Mouse (Mus musculus) ovary, postnatal 10 days (tissue): ENCODE results near the gene Tbc1d13.
A peak's percentile ranks its signal among the peaks of the same experiment; 100 is the strongest.
"Not testable (repeated sequence)": the region's sequence is repeated elsewhere in the genome, so short reads cannot be mapped to it uniquely, and the experiment has no call there.

ENCODE experiments used
- DNase-seq: peaks from one replicate; pipeline ENCODE4 v3.0.0; 2022; ENCODE audit warnings: low spot score

Gene Tbc1d13

DNA sequence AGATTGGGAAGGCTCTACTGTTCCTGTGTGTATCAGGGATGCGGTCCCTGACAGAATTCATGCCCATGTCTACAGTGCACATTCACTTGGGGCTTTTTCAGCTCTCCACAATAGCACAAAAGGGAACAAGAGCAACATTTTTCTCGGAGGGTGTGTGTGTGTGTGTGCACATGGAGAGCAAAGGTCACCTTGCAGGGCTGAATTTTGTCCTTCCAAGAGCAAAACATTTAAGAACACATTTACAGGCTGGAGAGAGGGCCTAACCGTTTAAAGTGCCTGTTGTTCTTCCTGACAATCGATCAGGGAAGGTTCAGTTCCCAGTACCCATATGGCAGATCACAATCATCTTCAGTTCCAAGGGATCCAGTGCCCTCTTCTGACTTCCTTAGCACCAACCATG lies 3.4 kb upstream of the Tbc1d13 start:
- no peak for DNase-seq

DNA sequence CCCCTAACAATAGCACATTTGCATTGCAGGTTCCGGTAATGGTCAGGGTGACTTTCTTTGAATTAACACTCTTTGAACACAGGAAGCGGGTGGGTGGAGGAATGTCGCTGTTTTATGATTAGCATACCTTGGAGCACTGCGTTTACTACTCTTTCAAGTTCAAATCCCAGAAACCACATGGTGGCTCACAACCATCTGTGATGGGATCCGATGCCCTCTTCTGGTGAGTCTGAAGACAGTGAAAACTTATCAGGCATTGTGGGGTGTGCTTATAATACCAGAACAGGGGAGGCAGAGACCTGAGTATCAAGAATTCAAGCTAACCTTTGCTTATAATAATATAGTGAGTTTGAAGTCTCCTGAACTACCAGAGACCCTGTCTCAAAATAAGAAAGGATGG lies 2.3 kb upstream of the Tbc1d13 start:
- not testable (repeated sequence) for DNase-seq

DNA sequence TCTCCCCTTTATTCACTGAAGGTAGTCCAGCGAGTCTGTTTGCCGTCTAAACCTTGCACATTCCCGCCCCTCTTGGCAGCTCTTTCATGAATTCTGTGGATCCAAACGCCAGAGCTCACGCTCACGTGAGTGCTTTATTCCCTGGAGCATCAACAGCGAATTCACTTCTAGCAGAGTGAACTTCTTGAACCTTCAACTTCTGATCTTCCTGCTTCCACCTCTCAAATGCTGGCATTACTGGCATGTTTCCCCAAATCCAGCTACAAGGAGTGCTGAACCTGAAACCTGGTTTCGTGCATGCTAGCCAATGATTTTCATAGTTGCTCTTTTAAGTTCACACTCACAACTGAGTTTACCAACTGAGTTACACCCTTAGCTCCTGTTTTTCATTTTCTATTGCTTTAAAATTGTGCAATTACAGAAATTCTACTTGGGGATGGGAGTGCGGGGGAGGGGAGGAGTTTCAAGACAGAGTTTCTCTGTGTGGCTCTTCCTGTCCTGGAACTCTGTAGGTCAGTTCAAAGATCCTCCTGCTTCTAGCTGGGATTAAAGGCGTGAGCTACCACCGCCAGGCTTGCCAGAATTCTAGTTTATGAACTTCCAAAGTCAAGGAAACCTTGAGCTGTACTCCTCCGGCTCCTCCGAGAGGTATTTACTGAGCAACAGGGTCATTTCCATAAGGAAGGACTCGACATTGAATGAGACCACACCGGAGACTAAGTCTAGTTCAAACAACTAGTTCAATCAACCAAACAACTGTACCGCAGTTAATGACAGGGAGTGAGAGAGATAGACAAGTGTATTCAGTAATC lies 539 bp upstream of the Tbc1d13 start:
- DNase-seq: no peak

DNA sequence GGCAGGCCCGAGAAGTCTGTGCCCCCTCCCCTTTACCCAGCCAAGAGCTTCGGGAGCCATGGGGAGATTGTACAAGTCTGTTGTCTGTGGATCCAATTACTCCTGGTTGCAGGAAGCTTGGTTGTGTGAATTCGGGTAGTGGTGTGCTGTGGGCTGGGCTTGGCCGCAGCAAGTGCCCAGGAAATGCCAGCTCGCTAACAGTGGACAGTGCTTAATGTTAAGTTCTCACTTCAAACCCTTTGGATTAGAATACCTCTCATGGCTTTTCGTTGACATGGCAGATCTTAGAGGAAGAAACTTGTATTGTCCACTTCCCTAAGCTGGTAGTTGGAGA lies 799 bp downstream of the Tbc1d13 start:
- no peak for DNase-seq

DNA sequence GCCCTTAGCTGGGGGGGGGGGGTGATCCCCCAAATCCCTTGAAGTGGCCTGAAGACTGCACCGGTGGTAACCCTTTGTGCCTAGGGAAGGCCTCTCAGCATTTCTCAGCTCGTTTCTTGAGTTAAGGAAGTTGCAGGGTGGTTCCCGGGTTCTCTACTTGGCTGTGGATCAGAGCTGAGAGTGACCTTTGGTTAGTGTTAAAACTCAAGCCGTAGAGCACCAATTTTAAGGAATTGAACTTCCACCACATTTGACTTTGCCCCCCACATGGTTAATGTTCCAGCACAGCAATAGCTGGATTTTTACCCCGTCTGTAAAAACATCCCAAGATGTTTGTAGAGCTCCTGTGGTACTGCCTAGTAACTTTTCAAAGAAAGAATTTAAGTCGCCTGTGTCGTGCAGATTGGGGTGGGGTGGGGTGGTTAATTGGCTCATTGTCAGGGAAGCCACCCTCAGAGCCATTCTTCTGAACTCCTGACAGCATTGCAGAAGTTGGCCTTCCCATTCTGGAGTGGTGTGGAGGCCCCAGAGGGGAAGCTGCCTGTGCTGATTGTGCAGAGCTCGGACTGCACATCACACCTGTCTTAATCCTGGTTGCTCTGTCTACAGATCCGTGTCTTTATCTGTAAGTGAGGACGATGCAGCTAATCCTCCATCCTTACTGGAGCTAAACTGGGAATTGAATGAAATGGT lies 1.5 kb downstream of the Tbc1d13 start:
- no peak for DNase-seq

DNA sequence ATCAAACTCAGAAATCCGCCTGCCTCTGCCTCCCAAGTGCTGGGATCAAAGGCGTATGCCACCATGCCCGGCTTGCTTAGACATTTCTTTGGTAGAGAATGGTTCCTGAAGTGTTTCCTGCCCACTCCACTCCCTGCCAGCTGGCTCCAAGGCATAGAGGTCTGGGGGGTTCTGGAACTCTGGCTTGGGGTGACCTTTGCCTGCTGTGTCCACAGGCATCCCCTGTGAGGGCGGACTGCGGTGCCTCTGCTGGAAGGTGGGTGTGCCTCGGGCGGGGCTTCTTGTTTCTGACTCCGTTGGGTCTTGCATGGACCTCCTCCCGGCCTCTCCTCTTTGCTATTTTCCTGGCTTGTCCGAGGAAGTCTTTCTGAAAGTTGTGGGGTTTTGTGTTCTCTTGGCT lies 2.9 kb downstream of the Tbc1d13 start:
- no peak for DNase-seq

DNA sequence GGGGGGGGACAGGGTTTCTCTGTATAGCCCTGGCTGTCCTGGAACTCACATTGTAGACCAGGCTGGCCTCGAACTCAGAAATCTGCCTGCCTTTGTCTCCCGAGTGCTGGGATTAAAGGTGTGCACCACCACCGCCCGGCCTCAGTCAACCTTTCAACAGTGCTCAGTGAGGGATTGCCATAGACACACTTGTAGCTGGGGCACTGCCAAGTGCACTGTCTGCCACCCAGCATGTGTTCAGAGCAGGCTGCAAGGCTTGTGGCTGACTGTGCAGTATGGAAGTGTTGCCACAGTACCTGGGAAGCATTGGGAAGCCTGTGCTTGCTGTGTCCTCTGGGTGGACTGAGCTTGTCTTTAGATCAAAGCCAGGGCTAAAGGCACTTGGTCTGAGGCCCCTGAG lies 6.5 kb downstream of the Tbc1d13 start:
- DNase-seq: not testable (repeated sequence)

DNA sequence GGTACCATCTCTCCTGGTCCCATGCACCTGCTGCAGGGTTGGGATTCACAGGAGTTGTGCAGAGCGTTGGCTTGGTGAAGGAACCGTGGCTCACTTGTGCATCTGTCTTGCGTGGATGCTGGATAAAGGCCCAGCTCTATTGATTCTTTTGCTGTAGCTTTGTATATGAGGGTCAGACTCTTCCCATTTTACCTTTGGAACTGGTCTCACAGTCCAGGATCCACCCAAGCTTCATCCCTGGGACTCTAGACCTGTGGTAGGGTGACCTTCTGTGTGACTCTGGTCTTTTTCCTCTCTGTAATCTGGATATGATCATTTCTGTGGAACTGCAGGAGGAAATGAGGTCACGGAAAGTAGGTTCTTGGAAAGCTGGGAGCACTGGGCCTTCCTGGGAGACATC lies 10.9 kb downstream of the Tbc1d13 start:
- DNase-seq: no peak

DNA sequence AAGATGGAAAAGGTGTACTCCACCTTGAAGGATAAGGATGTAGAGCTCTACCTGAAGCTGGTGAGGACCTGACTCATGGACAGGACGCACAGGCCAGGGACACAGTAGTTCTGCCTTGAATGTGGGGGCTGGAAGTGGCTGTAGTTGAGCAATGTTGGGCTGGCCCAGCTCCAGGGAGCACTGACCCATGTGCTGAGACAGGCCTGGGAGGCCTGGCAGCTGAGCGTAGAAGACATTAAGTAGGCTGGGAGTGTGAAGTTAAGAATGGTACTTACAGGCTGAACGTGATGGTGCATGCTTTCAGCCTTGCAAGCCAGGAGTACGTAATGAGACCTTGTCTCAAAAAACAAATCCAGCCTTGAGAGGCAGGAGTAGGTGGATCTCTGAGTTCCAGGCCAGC lies 13.9 kb downstream of the Tbc1d13 start:
- no peak for DNase-seq

DNA sequence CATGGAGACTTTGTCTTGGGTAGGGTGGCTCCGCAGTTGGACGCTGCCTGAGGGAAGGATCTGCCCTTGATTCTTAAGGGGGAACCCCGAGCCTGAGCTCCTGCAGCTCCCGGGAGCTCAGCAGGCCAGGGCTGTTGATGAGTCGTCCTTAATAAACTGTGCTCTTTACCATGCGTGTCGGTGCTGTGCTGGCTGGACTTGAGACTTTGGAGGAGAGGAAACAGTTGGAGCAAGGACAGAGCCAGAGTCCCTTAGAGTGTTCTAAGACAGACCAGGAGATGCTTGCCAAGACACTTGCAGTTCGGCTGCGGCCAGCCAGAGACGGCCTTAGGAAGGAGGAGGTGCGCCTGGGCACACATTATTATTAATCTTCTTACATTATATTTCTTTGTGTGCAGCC lies 18.3 kb downstream of the Tbc1d13 start:
- no peak for DNase-seq

DNA sequence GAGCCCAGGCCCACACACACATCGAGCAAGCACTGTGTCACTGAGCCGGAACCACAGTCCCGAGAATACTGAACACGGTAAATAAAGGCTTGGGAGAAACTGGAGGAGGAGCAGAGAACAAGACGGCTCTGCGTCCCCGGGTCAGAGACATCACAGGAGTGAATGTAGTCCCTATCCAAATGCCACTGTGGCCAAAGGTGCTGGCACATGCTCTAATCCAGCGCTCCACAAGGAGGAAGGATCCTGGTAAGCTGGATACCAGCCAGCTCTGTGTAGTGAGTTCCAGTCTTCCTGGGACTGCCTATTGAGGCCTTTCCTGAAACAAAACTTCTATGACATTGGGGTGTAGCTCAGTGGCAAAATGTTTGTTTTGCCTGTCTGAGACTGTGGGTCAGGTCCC lies 19.1 kb downstream of the Tbc1d13 start:
- DNase-seq: no peak

DNA sequence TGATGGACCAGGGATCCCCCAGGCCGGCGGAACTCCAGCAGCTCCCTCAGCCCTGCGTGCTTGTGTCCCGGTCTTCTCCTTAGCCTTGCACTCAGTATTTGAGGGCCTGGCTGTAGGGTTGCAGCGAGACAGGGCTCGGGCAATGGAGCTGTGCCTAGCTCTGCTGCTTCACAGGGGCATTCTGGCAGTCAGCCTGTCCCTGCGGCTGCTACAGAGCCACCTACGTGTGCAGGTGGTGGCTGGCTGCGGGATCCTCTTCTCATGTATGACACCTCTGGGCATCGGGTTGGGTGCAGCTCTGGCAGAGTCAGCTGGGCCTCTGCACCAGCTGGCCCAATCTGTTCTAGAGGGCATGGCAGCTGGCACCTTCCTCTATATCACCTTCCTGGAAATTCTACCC lies 26.3 kb downstream of the Tbc1d13 start:
- not testable (repeated sequence) for DNase-seq

DNA sequence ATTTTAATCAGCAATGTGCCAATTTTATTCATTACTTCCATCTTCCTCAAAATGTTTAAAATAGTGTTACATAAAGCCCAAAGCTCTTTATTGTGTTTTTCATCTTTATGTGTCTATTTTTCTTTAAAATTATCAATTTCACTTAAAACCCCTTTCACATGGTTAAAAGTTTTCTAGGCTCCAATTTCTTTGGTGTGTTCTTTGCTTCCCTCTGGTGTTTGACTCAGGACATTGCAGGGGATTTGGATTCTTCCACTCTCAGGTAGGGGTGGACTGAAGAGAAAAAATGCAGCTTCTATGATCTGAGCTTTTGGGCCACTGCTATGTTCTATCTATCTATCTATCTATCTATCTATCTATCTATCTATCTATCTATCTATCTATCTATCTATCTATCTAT lies 28.3 kb downstream of the Tbc1d13 start:
- DNase-seq: no peak

DNA sequence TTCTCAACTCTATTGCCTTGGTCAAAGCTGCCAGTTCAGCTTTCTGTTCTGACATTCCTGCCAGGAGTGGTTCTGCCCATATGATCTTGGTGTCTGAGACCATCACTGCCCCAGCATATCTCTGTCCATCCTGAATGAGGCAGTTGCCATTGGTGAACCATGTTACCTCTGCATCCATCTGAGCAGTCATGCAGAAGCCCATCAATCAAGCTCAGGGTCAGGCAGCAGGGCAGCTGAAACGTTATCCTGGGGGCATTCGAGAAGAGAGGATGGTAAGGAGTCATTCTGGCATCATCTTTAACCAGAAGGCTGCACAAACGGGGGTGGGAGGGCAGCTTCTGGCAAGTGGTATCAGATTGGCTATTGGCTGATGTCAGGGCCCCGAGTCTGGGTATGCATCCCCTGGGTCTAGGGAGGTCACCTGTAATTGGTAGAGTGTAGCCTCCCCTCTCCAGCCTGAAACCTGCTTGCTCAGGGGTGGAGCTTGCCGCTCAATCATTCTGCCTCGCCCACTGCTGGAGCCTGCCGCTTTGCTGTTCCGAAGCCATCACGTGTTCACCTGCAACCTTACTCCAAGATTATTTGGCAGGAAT lies 30.9 kb downstream of the Tbc1d13 start:
- DNase-seq: no peak

DNA sequence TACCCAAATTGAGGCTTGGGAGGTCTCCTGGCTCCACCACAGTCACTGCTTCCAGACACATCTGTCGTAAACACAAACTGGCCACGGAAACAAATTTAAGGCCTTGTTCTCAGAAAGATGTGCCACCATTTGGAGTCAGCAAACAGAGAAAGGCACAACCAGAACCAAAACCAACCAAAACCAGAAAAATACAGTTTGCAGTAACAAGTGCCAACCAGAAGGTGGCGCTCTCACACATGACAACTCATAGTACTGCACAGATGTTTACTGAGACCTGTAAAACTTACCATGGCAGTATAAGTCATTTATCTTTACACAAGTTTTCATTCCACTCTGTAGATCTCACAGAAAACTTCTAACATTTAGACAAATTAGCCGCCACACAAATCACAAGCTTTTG lies 33.1 kb downstream of the Tbc1d13 start:
- no peak for DNase-seq

DNA sequence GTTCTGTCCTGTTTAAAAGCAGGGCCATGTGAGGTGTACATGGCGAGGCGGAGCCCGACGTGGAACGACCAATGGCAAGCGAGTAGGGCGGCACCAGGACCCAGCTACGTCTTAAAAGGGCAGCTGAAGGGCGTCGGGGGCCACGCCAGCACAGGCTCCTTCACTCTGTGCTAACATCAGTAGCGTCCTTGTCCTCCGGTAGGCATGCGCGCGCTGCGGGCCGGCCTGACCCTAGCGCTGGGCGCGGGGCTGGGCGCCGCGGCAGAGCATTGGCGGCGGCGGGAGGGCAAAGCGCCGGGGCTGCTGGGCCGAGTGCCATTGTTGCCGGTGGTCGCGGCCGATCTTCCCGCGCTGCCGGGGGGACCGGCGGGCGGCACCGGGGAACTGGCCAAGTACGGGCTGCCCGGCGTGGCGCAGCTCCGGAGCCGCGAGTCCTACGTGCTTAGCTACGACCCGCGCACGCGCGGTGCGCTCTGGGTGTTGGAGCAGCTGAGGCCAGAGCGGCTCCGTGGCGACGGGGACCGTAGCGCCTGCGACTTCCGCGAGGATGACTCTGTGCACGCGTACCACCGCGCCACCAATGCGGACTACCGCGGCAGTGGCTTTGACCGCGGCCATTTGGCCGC lies 37.9 kb downstream of the Tbc1d13 start, which contains the start of gene Endog:
Endog (plus strand) TSS at position 123 of the 626 bp plus-strand sequence.
- DNase-seq: peak; percentile 63

DNA sequence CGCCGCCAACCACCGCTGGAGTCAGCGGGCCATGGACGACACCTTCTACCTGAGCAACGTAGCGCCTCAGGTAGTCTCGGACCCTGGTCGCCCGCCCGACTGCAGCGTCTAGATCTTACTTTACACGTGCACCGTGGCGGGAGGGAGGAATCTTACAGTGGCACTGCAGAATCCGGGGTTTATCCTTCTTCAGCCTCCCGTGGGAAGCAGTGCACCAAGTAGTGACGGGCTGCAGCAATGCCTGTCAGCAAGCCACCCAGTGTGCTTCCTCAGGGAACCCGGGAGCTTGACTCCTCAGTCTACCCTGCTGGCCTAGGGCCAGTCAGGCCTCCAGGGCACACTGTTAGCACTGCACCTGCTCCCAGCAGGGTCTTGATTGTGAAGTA lies 38.4 kb downstream of the Tbc1d13 start:
- DNase-seq: no peak

DNA sequence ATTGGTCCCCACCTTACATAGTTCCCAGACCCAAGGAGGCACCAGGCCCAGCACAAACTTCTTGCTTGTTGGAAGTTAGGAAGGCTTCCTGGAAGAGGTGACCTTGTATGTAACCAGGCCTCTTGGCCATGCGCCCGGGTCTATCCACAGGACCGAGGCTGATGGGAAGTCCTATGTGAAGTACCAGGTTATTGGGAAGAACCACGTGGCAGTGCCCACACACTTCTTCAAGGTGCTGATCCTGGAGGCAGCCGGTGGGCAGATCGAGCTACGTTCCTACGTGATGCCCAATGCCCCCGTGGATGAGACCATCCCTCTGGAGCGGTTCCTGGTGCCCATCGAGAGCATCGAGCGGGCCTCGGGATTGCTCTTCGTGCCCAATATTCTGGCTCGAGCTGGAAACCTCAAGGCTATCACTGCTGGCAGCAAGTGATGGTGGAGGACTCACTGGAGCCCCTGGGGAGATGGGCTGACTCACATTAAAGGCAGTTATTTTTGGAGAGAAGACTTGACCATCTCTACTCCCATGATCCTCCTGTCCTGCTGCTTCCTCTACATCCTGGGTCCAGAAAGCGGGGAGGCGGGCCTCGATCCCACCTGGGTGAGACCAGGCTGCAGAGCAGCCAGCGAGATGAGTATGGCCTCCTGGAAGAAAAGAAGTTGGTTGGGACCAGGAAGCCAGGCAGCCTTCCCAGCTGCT lies 40.1 kb downstream of the Tbc1d13 start:
- DNase-seq: no peak

DNA sequence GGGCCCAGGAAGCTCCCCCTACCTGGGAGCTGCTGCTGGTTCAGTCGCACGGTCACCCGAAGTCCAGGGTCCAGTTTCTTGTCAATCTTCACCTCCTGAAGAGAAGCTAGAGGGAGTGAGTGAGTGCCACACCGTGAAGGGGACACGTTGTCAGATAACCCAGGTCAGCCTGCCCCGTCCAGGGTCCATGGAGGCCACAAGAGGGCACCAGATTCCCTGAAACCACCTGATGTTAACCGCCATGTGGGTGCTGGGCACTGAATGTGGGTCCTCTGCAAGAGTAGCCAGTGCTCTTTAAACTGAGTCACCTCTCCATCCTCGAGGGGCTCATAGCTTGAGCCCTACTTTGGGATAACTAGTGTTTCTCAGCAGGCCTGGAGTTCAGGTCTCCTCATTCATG lies 42.4 kb downstream of the Tbc1d13 start:
- DNase-seq: no peak

DNA sequence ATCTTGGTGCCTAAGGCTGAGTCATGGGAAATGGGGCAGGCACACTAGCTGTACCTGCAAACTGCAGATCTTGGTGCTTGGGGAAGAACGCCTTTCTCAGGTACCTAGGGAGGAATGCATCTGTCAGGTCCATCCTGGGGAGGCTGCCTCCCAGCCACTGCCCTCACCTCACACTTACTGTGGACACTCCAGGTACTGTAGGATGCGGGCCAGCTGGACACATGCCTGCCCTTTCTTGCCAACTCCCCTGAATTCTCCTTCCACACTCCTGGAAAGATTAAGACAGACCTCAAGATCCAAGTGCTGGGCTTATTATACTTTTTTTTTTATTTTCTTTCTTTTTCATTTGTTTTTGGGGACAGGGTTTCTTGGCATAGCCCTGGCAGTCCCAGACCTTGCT lies 43.0 kb downstream of the Tbc1d13 start:
- no peak for DNase-seq

DNA sequence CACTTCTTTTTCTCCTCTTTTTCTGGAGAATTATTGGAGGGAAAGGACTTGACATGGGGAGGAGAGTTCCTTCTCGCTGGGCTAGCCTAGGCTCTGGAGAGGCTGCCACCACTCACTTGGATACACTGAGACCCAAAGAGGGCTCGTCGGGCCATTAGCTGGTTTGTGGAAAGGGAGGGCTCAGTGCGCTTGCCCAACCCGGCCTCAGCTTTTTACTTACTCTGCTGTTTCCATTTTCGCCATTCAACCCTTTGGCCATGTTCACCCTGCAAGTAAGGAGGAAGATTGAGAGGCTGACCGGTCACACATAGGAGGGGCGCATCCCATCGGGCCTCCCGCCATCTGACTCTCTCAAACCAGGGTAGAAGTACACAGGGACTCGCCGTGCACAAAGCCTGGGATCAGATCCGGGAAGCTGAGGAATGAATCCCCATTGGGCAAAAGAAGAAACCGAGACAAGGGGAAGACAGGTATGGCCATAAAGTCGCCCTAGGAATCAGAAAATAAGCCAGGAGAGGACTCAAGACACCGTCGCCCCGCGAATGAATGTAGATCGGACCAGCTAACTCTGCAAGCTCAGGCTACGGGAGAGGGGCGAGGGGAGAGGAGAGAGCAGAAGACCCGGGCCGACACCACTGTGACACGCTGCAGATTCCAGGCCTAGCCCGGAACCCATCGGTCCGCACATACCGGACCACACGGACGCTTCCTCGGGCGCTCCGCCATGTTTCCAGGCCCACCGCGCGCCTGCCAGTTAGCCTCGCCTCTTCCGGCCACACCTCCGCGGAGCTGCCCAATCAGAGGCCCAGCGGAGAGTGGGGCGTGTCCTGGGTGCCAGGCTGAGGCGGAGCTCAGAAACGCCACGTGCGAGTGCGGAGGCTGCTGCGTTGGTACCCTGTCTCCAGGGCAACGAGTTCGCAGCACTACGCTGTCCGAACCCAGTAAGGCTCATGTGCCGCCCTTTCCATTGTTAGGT lies 44.4 kb downstream of the Tbc1d13 start, which contains the start of gene Spout1:
Spout1 (minus strand) TSS at position 760 of the 976 bp plus-strand sequence.
- DNase-seq: peak; percentile 86
